Mouse (Mus musculus): ENCODE measurements around the gene Usp40.

DNA sequence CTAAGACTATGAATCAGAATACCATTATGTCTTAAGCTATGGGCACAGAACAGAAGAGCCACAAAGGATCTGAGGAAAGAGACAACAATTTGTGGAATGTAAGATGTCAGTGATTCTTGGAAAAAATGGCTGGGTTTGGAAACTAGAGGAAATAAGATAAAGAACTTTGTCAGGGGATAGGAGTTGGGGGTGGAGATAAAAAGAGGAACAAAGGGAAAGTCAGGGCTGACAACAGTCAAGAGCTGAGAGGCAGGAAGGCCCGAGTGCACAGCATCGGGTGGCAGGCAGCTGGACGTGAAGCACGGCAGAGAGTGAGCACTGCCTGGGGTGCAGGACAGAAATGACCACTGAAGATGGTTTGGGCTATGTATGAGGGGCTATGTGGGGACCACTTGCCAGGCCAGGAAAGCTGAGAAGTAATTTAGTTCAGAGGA, 48.3 kb downstream of the Usp40 start:
- TF ChIP-seq CTCF (IDR thresholded peaks at IDR 0.05; ENCODE audit: low read depth) = no peak
- no peak for TF ChIP-seq EP300 (IDR thresholded peaks at IDR 0.05; ENCODE audit: low read depth)

All from liver, postnatal 0 days (tissue).